Mouse (Mus musculus) layer of hippocampus, adult 9-10 months (tissue): ENCODE measurements at regions not wholly inside any gene's neighbourhood (a gene's known extent, or its start where the extent isn't known, plus 50 kb on each side); places are given as distances from the start of the nearest gene placed in this dataset.

Experiments used
- DNase-seq: peaks from one replicate; pipeline ENCODE4 v3.0.0; 2022; ENCODE audit warnings: low spot score

DNA sequence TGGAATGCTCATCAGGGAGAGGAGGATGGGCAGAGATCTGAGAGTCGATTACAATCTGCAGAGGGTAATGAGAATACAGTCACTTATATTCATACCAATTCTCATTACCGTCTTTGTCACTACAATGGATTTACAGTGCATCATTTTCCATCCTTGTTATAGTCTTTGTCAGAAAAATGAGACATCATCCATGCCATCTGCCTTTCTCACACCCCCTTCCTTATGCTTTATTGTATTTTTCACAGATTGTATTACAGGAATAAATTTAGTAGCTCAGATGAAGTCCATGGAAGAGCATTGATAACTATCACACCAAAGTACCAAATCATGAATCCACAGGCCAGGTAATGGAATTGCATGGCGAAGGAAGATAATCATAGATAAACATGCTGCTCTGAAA is 779.5 kb downstream of the Cenpc1 start:
- DNase-seq = peak; percentile 18

- DNase-seq = no peak
These were observed 816.9 kb downstream of the Cenpc1 start for GRCm38 (mm10) chr5:85248453-85248852.

- no peak for DNase-seq
These were observed 823.2 kb upstream of the Epha5 start for GRCm38 (mm10) chr5:85240380-85240779.

DNA sequence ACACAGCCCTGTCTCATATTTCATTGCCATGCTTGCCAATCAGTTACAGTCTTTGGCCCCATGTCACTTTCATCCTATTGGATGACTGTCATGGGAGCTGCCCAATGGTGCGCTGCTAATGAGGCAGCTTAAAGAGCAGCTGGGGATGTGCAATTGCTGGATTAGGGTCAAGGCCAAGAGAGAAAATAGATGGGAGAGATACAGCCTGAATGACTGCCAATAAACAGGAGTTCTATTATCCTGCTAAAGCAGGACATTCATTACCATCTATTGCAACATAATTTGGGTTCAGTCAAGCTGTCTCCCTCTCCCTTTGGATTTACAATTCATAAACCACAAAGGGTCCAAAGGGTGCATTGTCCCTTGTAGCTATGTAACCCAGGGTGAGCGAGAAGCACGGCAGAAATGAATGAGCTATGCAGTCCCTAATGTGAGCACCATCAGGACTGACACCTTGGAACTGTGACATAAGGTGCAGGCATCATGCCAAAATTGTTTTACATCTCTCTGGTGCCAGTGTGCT is 822.4 kb upstream of the Epha5 start:
- peak; percentile 17 for DNase-seq
